Mouse (Mus musculus) stomach, embryonic 14.5 days (tissue): ENCODE data around the gene Icos. TPM values are rescaled to one million over a fixed set of nuclear protein-coding genes. Genes with fewer than 3 reads are reported as not detected.

Experiments used
- polyA plus RNA-seq: library from polyadenylated mRNA; unstranded; fragments of >200 nt; fragmentation: Nextera tagmentation; extraction: Ambion mirVana; gene quantifications from 2 replicates; pipeline ENCODE4 v1.2.1, GENCODE M21; 2014

The Icos gene
- polyA plus RNA-seq, 1 experiment from 2014 or later, result 0.30 TPM

Other genes with a start within 250 kb of the Icos start
- not detected in 2 replicates for gene Ctla4, start 90.9 kb upstream of the Icos start, polyA plus RNA-seq